ENCODE assay signal across 8 mouse cellular contexts in genomic region chr13:51208378-51209100, GRCm38 (mm10). TPM values are rescaled to one million over a fixed set of nuclear protein-coding genes. Genes with fewer than 3 reads are reported as not detected.
DNase-seq lines count a peak whose midpoint lies in the region; ATAC-seq lines count a peak whose summit lies in the region.

No protein-coding gene starts in this region.

- 65% methylated on average over 18 of the region's 18 CpGs for WGBS in liver, embryonic 12.5 days (ENCODE audit: insufficient replicate concordance)
- 53% methylated on average over 18 of the region's 18 CpGs for WGBS in forebrain, embryonic 16.5 days
- WGBS in intestine, embryonic 16.5 days = 53% methylated on average over 18 of the region's 18 CpGs
- 58% methylated on average over 18 of the region's 18 CpGs for WGBS in stomach, embryonic 16.5 days

- no peak overlapping the region for H3K4me3 ChIP-seq in liver, embryonic 12.5 days
- no peak overlapping the region for H3K4me3 ChIP-seq in forebrain, embryonic 16.5 days (replicated peaks; ENCODE audit: low read length)
- no peak overlapping the region for H3K4me3 ChIP-seq in intestine, embryonic 16.5 days (ENCODE audit: low read length)
- no peak overlapping the region for H3K4me3 ChIP-seq in stomach, embryonic 16.5 days (replicated peaks; ENCODE audit: low read length)

- H3K4me2 ChIP-seq in liver, embryonic 12.5 days = no peak overlapping the region
- no peak overlapping the region for H3K4me2 ChIP-seq in forebrain, embryonic 16.5 days (ENCODE audit: low read length)
- H3K4me2 ChIP-seq in intestine, embryonic 16.5 days (ENCODE audit: low read depth, low read length) = no peak overlapping the region
- no peak overlapping the region for H3K4me2 ChIP-seq in stomach, embryonic 16.5 days (ENCODE audit: low read depth, low read length)

- H3K27me3 ChIP-seq in liver, embryonic 12.5 days (replicated peaks) = no peaks in the 10 kb centered on the region
- no peaks in the 10 kb centered on the region for H3K27me3 ChIP-seq in forebrain, embryonic 16.5 days (replicated peaks; ENCODE audit: control insufficient read depth, insufficient read depth, low read length)
- H3K27me3 ChIP-seq in intestine, embryonic 16.5 days (replicated peaks; ENCODE audit: control insufficient read depth, insufficient read depth, low read length) = no peaks in the 10 kb centered on the region
- H3K27me3 ChIP-seq in stomach, embryonic 16.5 days (ENCODE audit: control insufficient read depth, insufficient read depth, low read length) = no peaks in the 10 kb centered on the region

- ATAC-seq in liver, embryonic 12.5 days = no peak
- peak; percentile 85 for ATAC-seq in forebrain, embryonic 16.5 days
- peak; percentile 88 for ATAC-seq in intestine, embryonic 16.5 days
- peak; percentile 78 for ATAC-seq in stomach, embryonic 16.5 days (ENCODE audit: insufficient read depth, low FRiP score)
- ATAC-seq in erythroid progenitor cell, adult 5-6 weeks (replicated peaks; ENCODE audit: low FRiP score, poor library complexity, severe bottlenecking) = no peak

- DNase-seq in liver = peak; percentile 14
- peak; percentile 29 for DNase-seq in lung, postnatal 14 days
- no peak for DNase-seq in gastrocnemius, postnatal 10 days

- H3K27ac ChIP-seq in liver, embryonic 12.5 days = no peak overlapping the region
- no peak overlapping the region for H3K27ac ChIP-seq in forebrain, embryonic 16.5 days (ENCODE audit: low read length)
- H3K27ac ChIP-seq in intestine, embryonic 16.5 days (ENCODE audit: low read length) = no peak overlapping the region
- no peak overlapping the region for H3K27ac ChIP-seq in stomach, embryonic 16.5 days (ENCODE audit: low read length)

- H3K36me3 ChIP-seq in liver, embryonic 12.5 days = no peaks in the 10 kb centered on the region
- H3K36me3 ChIP-seq in forebrain, embryonic 16.5 days (ENCODE audit: control insufficient read depth, insufficient read depth) = no peaks in the 10 kb centered on the region
- H3K36me3 ChIP-seq in intestine, embryonic 16.5 days (ENCODE audit: control insufficient read depth, insufficient read depth, low read length) = no peaks in the 10 kb centered on the region
- no peaks in the 10 kb centered on the region for H3K36me3 ChIP-seq in stomach, embryonic 16.5 days (ENCODE audit: control insufficient read depth, insufficient read depth, low read length)

- no peaks in the 10 kb centered on the region for H3K4me1 ChIP-seq in liver, embryonic 12.5 days
- H3K4me1 ChIP-seq in forebrain, embryonic 16.5 days (replicated peaks; ENCODE audit: control insufficient read depth, insufficient read depth, low read length) = no peaks in the 10 kb centered on the region
- no peaks in the 10 kb centered on the region for H3K4me1 ChIP-seq in intestine, embryonic 16.5 days (ENCODE audit: control insufficient read depth, insufficient read depth, low read length)
- 0 out of 2 replicates have a peak, but pooled peaks cover 6% of the 10 kb centered on the region for H3K4me1 ChIP-seq in stomach, embryonic 16.5 days (ENCODE audit: control insufficient read depth, insufficient read depth, low read length)

- H3K9ac ChIP-seq in liver, embryonic 12.5 days = no peak overlapping the region
- no peak overlapping the region for H3K9ac ChIP-seq in forebrain, embryonic 16.5 days (replicated peaks; ENCODE audit: low read depth, low read length)
- no peak overlapping the region for H3K9ac ChIP-seq in intestine, embryonic 16.5 days (ENCODE audit: low read depth, low read length)
- H3K9ac ChIP-seq in stomach, embryonic 16.5 days (ENCODE audit: low read length) = no peak overlapping the region

- H3K9me3 ChIP-seq in liver, embryonic 12.5 days (replicated peaks) = no peaks in the 10 kb centered on the region
- no peaks in the 10 kb centered on the region for H3K9me3 ChIP-seq in forebrain, embryonic 16.5 days (ENCODE audit: control insufficient read depth, low read length)
- no peaks in the 10 kb centered on the region for H3K9me3 ChIP-seq in intestine, embryonic 16.5 days (ENCODE audit: control insufficient read depth, low read length)
- no peaks in the 10 kb centered on the region for H3K9me3 ChIP-seq in stomach, embryonic 16.5 days (replicated peaks; ENCODE audit: control insufficient read depth, low read length)

RNA-seq across cellular contexts. Expression of gene Nxnl2, which starts 37.7 kb away (rescaled TPM):
- 0.19 and 0.28 TPM in 2 replicates for polyA plus RNA-seq in liver, embryonic 12.5 days (2016; fragmentation: Nextera tagmentation; extraction: Ambion mirVana)
- polyA plus RNA-seq in forebrain, embryonic 16.5 days (2015; fragmentation: Nextera tagmentation; extraction: Ambion mirVana) = 0.72 and 2.2 TPM in 2 replicates
- polyA plus RNA-seq in intestine, embryonic 16.5 days (2015; fragmentation: Nextera tagmentation; extraction: Ambion mirVana) = 1.9 and 2.4 TPM in 2 replicates
- 1.3 and 1.5 TPM in 2 replicates for polyA plus RNA-seq in stomach, embryonic 16.5 days (2015; fragmentation: Nextera tagmentation; extraction: Ambion mirVana)
- under 1 TPM; 0.61 to 0.70 TPM for total RNA-seq in gastrocnemius, postnatal 10 days (2021)
- not detected in 2 replicates for total RNA-seq in erythroid progenitor cell, adult 5-6 weeks (2015; ENCODE audit: low replicate concordance)
- not detected in 2 replicates for total RNA-seq in erythroid progenitor cell, adult 5-6 weeks (2017; ENCODE audit: low replicate concordance)

Comparison
In these comparisons a context has a peak if more than half of its experiments do, and no peak if none do; other contexts are left out.
1. ATAC-seq: peak in forebrain, embryonic 16.5 days (single experiment), intestine, embryonic 16.5 days (single experiment) and stomach, embryonic 16.5 days (single experiment); none in liver, embryonic 12.5 days (single experiment) and erythroid progenitor cell, adult 5-6 weeks (single experiment).